Mouse (Mus musculus) cerebellum, postnatal 14 days (tissue): ENCODE measurements around the gene Nectin2.

Source experiments
- DNase-seq, 2 experiments: peaks; one replicate each; pipeline ENCODE4 v3.0.0; 2021; ENCODE audit warnings: mixed read lengths in 2 of 2

Gene Nectin2

DNA sequence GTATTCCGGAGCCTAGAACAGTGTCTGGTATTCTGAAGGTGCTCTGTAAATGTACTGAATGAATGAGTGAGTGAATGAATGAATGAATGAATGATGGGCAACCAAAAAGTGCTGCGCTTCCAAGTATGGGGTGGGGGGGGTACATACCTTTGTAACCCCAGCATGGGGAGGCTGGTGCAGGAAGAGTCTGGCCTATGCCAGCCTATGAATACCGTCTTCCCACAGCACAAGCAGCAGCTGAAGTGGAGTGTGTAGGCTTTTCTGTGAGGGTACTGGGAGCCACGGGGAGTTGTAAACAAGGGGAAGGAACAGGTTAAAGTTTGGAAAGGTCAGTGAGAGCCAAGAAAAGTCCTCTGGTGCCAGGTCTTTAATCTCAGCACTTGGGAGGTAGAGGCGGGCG lies 6.5 kb downstream of the Nectin2 start:
- no peak for DNase-seq

DNA sequence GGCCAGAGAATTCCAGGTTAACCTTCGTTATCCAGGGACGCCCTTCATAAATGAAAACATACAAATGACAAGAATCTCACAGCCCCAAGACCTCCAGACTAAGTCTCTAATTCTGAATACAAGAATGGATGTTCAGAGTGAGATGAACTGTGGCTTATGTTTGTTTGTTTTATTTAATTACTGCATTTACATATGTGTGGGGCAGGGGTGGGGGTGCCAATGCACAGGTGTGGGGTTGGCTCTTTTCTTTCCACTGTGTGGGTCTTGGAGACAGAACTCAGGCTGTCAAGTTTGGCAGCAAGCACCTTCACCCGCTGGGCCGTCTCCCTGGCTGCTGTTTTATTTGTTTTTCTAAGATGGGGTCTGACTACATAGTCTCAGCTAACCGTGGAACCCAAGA lies 7.8 kb downstream of the Nectin2 start:
- DNase-seq, result no peak

DNA sequence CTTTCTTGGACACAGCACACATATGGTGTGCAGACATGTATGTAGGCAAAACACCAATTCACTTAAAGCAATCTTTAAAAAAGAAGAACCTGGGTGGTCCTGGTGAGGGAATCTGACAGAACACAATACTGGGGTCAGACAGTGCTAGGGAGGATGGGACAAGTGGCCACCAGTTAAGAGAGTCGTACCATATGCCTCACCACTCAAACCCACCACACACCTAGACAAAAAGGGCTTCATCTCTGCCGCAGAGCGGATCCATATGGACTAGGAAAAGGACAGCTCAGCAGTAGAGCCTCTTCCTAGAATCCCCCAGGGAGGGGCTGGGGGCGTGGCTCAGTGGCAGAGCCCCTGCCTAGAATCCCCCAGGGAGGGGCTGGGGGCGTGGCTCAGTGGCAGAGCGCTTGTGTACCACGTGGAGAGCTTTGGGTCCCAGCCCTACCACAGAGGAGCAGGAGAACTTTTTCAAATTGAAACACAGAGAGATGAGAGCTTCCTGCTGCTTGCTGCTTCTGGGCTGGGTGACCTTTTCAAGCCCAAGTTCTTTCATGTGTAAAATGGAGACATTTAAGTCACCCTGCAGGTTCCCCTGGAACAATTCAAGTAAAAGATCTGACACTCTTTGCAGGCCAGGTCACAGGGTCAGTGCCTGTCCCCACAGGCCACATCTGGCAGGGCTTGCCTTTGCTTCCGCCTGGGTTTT lies 8.8 kb downstream of the Nectin2 start:
- DNase-seq, result no peak

DNA sequence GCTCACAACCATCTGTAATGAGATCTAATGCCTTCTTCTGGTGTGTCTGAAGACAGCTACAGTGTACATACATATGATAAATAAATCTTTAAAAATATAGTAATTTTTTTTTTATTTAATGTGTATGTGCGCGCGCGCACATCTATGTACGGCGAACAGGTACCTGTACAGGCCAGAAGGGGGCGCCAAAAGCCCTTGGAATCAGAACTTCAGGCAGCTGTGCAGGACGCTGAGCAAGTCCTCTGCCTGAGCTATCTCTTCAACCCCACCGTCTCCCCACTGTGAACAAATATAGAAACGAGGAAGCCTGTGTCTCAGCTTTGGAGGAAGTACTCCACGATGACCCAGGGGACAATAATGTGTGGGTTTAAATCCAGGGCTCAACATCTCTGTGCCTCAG lies 10.0 kb downstream of the Nectin2 start:
- no peak for DNase-seq

DNA sequence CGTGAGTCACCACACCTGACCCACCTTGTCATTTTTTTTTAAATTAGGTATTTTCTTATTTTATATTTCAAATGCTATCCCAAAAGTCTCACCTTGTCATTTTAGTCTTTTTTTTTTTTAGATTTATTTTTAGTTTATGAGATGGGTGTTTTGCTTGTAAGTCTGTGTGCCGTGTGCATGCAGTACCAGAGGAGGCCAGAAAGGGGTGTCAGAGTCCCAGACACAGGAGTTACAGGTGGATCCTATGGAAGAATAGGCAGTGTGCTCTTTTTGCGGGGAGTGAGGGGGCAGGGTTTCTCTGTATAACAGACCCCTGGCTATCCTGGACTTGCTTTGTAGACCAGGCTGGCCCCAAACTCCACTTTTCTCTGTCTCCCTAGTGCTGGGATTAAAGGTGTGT lies 11.5 kb downstream of the Nectin2 start:
- DNase-seq, result no peak

DNA sequence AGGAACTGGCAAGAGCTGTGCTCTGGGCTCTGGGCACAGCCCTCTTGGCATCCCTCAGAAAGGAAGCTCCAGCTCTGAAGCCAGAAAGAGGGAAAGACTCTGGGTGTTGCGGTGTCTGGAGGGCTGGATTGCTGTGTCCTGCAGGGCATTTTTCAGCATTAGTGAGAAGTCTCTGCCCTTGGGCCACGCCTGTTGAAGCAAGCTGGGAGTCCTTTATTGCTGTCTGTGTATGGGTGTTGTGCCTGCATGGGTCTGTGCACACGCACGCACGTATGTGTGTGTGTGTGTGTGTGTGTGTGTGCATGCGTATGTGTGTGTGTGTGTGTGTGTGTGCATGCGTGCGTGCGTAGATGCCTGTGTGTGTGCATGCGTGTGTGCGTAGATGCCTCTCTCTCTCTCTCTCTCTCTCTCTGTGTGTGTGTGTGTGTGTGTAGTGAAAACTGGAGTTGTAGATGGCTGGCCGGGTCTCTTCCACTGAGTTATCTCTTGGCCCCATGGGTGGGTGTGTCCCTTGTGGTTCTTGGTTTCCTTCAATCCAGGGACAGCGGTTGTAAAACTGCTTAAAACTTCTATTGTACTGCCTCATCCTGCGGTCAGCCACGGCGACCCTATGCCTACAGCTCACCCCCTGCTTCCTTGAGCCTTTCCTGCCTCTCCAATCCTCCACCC lies 13.8 kb downstream of the Nectin2 start:
- no peak for DNase-seq

DNA sequence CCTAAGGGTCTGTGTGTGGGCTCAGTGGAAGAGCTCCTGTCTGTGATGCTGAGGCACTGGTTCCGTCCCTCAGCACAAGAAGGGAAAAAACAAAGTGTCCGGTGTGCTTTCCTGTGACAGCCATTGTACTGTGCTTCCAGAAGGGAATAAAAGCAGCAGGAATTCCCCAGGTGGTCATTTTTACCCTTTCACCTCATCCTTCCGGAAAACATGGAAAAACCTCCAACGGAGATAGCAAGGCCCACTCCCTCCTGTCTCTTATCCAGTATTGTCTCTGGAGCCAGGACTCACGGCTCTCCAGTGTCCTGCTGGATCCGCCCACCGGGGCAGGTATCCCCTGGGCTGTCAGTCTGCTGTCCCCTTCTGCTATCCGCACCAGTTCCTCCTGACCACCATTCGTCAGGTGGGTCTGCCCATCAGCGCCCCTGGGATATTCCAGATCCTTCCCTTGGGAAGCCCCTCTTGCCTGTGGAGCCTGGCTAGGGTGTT lies 16.1 kb downstream of the Nectin2 start:
- no peak for DNase-seq

DNA sequence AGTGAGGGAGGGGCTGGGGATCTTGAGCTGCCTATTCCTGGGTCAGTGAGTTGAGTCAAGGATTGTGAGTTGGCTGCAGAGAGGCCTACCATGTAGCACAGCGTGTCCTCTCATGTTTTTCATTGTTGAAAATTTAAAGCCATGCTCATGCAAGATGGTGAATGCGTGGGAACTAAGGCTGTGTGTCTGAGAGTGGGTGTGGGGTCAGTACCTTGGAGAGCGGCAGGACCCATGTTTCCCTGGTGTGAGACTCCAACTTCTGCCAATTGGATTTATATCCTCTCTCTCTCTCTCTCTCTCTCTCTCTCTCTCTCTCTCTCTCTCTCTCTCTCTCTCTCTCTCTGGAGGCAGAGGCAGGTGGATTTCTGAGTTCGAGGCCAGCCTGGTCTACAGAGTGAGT lies 23.7 kb downstream of the Nectin2 start:
- no peak for DNase-seq

DNA sequence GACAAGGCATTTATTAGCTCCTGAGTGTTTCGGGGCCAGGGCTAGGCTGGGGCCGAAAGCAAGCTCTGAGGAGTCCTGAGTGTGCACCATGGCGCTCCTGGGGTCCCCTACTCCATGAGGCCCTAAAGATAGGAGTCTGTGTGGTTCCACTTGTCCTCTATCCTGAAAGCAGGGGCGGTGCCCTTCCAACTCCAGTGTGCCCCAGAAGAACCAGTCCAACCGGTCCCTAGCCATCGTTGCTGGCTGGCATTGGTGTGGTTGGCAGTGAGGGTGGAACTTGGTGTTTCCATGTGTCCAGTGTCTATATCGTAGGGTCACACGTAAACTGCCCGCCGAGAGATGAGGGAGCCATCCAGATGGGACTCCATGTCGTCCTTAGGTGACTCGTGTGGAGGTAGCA lies 26.1 kb downstream of the Nectin2 start:
- no peak for DNase-seq

DNA sequence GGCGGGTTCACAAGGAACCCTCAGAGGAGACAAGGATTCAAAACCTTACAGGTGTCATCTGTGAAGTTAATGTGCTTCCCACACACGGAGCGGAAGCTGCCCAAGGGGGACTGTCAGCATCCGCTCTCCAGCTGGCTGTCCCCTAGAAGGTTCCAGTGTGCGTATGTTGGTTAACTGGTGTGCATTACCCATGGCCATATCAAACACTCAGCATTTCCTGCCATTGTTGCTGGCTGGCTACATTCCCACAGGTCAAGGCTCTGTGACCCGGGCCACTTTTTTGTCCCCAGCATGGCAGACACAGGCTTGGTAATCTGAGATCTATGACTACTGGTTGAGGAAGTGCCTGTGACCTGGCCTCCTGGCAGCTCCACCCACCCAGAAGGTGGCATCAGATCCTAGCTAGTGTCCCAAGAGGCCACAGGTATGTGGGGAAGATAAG lies 27.5 kb downstream of the Nectin2 start:
- DNase-seq, result no peak

DNA sequence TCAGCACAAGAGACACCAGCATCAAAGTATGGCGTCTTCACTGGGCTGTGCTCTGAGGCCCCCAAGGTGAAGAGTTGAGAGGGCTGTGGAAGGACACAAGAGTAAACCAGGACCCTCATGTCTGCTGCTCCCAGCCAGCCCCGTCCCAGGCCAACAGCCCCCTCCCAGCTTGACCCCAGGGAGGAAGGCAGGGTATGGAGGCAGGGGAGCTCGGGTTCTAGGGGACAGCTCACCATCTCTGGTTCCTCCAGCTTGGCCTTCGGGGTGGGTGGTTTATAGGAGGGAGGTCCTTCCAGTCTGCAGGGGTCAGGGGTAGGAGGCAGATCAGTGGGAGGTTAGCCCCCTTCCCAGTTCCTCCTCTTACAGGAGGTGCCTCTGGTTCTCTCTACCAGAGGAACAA lies 31.1 kb downstream of the Nectin2 start:
- no peak for DNase-seq

DNA sequence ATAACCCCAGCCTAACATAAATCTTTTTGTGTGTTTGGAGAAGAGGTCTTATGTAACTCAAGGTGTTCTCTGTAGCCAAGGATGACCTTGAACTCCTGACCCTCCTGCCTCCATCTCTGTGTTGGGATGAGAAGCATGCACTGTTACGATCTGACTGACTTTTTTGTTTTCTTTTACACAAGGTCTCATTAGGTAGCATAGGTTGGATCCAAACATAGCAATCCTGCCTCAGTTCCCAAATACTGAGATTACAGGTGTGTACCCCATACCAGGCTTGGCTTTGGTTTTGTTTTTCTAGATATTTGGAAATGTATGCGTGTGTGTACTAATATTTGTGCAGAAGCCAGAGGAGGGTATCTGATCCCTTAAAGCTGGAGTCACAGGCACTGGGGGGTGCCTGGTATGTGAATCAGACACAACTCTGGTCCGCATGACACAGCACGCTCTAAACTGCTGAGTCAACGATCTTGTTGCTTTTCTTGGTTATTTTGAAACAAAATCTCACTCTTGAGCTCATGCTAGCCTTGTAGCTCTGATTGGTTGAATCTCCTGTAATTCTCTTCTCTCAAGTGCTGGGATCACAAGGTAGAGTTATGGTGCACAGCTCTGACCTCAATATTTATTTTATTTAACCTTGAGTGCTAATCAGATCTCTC lies 31.9 kb downstream of the Nectin2 start:
- DNase-seq, result no peak

DNA sequence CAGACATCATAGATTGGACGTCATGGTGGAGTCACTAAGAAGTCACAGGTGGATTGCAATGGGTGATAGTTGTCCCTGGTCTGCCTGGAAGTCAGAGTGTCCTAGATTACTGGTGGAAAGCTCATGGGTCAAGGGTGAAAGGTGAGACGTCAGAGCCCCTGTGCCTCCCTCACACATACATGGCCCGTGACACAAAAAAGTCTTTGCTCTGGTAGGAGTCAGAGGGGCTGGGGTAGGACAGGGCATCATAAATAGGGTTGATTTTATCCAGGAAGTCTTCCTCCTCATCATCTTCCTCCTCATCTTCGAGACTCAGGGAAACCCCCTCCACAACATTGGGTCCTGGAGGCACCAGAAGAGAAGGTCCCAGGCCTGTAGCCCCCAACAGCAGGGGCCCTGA lies 32.9 kb downstream of the Nectin2 start:
- no peak for DNase-seq

DNA sequence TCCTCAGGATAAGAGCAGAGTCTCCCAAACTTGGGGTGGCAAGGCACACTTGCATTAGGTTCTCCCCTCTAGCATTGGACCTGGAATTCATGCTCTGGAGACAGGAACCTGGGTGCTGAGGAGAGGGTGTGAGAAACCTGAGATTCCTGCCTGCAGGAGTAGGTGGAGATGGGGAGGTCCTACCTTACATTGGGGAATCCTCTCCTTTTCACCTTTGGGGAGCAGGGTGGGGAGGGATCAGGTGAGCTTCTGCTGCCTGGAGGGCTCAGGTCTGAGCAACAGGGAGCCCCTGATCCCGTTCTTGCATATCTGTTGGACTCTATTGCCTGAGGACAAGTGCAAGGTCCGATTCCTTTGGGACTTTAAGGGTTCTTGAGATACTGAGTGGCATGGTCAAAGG lies 33.5 kb downstream of the Nectin2 start:
- DNase-seq, result no peak

DNA sequence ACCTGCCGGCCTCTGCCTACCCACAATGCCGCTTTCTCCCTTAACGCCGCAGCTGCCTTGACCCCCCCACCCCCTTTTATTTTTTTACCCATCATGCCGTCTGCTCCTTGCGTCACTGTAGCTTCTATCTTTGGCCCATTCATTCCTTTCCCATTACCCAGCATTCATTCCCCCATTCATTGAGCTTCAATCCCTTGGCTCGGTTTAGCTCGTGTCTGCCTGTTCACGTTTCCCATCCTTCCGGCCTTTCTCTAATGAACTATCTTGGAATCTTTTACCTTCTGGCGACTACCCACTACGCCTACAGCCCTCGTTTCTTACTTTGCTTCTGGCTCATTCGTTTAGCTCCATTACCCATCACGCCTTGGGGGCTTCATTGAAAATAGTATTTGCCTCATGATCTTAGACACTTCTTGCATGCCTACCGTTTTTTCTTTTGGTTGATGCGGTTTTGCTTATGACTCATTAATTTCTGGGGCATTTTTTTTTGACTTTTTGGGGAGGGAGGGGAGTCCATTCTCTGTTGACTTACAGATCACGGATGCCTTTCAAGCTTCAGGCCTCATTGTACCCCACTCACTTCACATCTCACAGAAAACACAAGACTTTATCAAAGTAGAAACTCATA lies 34.1 kb downstream of the Nectin2 start:
- DNase-seq, result no peak

DNA sequence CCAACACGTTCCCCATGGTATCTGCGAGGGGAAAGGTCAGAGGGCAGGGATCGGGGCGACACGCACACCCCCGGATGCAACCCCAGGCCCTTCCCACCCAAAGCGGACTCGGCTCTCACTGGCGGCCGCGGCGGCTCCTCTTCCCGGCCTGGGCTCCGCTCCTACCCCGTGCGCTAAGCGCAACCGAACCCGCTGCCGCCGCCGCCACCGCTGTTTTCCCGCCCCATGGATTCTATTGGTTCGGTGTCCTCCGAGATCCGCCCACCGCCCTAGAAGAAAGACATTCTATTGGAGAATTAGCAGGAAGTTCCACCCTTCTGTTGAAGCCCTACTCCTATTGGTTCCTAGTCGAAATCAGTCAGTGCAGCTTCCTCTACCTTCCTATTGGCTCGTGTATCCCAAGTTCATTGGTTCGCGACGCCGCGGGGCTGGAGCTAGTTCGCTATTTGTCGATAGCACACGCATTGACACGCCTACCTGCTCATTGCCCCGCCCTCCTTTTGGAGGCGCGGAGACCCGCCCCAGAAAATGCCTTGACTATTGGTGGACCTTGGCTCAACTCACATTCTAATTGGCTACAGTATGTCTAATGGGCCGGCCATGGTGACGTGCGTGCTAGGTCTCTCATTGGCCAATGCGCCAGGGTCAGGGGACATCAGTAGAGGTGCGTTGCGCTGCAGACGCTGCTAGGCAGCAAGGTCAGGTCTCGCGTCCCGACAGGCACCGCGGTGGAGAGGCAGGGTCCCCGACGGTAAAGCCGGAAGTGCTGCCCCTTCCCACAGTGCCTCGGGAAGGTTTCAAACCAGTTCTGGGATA lies 34.8 kb downstream of the Nectin2 start, which contains the start of gene Tomm40:
TSS of gene Tomm40 (minus strand) at position 200 of the 816 bp plus-strand sequence.
- peak; percentile 99 for DNase-seq

DNA sequence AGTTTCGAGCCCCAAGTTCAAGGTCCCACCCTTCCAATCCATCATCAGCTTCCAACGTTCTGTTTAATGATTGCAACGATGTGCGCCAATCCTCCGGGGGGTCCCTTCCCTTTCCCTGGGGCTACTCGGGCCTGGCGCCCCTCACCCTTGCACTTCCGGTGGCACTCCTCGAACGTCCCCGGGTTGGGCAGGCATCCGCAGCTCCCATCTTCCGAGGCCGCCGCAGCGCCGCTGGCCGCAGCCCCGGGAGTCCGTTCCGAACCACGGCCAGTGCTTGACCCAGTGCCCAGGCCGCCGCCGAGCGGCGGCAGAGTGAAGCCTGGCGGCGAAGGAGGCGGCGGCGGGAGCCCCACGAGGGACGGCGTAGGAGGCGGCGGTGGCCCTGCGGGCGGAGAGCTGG lies 35.4 kb downstream of the Nectin2 start:
- DNase-seq, result peak in 1 of 2 experiments; percentile 65

DNA sequence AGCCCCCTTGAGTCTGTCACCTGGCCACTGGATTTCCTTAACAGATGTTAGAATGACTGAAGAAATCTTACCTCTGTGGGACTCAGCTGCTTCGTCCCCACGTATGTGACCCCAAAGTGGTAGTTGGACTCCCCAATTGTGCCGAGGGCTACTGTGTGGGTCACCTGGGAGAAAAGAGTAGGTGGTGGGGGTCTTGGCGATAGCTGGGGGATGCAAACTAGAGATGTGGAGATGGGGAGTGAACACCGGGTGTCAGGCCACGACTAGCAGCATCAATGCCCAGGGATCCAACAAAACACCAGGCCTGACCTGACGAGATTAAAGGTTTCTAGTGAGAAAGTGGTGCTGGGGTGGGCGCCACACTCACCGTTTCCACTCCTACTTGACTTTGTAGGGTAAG lies 36.7 kb downstream of the Nectin2 start:
- DNase-seq, result no peak

DNA sequence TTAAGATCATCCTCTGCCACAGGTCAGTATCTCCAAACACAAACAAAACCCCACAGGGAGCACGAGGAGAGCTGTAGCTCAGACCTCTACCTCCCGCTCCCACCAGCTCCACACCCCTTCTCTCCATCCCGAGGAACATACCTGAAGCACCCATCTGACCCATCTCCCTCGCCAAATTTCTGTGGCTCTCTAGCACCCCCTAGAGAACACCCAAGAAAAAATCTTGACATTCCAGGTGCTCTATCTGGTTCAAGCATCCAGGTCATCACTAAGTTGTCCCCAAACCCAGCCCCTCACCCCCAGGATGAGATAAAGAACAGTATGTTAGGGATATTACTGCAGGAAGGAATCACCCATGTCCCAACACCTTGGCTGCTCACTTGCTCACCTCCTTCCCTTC lies 37.1 kb downstream of the Nectin2 start:
- DNase-seq, result peak; percentile 53 to 62

DNA sequence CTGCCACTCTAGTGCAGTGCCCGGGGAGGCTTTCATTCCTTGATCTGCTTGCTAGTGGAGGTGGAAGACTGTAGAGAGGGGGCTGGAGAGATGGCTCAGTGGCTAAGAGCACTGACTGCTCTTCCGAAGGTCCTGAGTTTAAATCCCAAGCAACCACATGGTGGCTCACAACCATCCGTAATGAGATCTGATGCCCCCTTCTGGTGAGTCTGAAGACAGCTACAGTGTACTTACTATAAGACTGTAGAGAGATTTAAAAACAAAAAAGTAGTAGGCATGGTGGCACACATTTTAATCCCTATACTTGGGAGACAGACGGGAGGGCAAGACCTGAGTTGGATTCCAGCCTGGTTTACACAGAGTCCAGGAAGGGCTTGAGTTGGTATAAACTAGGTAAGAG lies 37.9 kb downstream of the Nectin2 start:
- DNase-seq, result no peak

DNA sequence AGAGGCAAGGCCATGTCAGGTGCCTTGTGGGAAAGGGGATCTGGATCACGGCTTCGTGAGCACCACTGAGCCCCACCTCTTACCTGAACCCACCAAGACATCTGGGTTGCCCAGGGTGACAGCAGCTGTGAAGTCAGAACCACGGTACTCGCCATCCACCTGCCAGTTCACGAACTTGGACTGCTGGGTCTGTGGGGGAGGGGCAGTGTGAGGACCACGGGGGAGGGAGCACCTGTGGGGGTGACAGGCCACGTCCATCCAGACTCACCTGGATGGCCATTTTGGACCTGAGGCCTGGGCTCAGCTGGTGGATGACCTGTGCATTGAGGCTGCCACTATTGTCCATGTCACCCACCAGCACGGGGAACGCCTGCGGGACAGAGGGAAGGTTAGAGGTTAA lies 39.6 kb downstream of the Nectin2 start:
- DNase-seq, result no peak

DNA sequence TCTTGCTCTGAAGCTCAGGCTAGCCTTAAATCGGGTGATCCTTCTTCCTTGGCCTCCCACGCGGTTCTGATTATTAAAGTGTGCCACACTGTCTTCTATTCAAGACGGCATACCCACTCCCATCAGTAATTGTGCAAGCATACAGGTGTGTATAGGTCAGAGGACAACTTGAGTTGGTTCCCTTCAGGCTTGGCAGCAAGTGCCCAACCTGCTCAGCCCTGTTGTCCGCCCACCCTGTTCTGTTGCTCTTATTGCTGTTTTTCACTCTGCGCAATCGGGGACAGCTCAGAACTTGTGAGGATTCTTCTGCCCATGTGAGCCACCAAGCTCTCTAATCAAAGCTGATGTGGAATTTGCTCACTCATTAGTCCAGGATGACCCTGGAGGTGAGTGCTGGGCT lies 45.0 kb downstream of the Nectin2 start:
- no peak for DNase-seq

DNA sequence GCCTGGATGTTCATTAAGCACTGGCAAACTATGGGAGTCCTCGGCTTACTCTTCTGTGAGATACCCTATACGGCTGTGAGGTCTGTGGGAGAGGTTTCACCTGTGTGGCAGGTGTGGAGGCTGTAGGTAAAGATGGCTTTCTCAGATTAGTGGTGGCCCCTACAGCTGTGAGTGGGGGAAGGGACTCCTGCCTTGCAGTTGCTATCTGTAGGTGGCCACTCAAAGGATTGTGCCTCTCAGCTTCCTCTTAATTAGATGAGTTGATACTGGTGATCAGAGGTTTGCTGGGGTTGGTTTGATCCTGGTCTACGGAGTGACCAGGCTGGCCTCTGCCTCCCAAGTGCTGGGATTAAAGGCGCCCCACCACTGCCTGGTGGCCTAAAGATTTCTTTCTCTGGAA lies 45.8 kb downstream of the Nectin2 start:
- DNase-seq, result no peak
